Mouse (Mus musculus): ENCODE data around the gene Sult1a1.

DNA sequence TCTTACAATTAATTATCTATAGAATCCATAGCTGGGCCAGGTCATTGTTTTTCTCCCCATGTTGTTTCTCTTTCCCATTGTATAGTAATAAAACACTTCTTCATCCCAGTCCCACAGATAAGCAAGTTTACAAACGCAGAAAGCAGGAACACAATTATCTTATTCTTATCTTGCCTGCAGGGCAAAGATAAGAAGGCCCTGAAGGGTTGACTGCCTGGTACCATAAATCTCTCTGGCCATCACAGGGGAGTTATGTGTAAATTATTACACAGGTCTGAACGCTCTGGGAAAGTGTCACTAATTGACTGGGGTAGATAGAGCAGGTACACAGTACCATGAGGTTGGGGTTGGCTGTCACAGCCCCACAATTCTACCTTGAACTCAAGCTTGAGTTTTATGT, 25.4 kb downstream of the Sult1a1 start:
- TF ChIP-seq CTCF (IDR thresholded peaks at IDR 0.05; ENCODE audit: borderline replicate concordance, extremely low read depth, insufficient read depth, insufficient read length): no peak
- no peak for TF ChIP-seq POLR2A (IDR thresholded peaks at IDR 0.05; ENCODE audit: borderline replicate concordance, extremely low read depth, insufficient read depth, insufficient read length, poor library complexity, severe bottlenecking)
